Mouse (Mus musculus) splenic B cell, adult 2 months (primary cell): ENCODE measurements around the gene Olfr6.
"Not testable (repeated sequence)": the region's sequence is repeated elsewhere in the genome, so short reads cannot be mapped to it uniquely, and the experiment has no call there.

Experiments used
- DNase-seq: peaks from one replicate; pipeline ENCODE4 v3.0.0-alpha.2; 2011; ENCODE audit warnings: low read depth, low spot score
- H3K27me3 ChIP-seq: 2 replicates; pipeline ENCODE4 v1.6.1; 2012; ENCODE audit warnings: mild to moderate bottlenecking, low read length, moderate library complexity, mixed read lengths; ENCODE audit not compliant: control insufficient read depth, poor library complexity, insufficient read depth, severe bottlenecking
- H3K36me3 ChIP-seq: 2 replicates; pipeline ENCODE4 v1.6.1; 2012; ENCODE audit warnings: mild to moderate bottlenecking, low read length, moderate library complexity, mixed read lengths; ENCODE audit not compliant: control insufficient read depth, poor library complexity, insufficient read depth, severe bottlenecking

Olfr6 gene

DNA sequence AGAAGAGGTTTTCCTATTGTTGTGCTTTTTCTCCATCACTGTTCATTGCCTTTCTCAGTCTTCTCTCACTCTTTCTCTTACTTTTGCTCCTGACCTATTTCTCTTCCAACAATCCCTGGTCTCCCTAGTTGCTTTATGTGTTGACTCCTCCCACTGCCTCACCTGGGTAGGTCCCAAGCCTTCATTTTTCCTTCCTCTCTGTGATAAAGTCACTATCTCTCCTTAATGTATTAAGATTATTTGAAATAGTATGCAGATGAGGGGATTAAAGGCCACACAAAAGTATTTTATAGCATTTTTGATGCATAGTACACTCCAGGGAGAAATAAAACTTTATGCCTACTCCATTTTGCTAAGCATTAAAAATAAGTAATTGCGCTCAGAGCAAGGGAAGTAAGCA lies at the start of gene Olfr6:
Gene Olfr6 (minus strand): TSS at position 101 of the 400 bp plus-strand sequence.
- H3K36me3 ChIP-seq, result no peaks in the 10 kb centered on the region
- no peaks in the 10 kb centered on the region for H3K27me3 ChIP-seq
- no peak for DNase-seq

DNA sequence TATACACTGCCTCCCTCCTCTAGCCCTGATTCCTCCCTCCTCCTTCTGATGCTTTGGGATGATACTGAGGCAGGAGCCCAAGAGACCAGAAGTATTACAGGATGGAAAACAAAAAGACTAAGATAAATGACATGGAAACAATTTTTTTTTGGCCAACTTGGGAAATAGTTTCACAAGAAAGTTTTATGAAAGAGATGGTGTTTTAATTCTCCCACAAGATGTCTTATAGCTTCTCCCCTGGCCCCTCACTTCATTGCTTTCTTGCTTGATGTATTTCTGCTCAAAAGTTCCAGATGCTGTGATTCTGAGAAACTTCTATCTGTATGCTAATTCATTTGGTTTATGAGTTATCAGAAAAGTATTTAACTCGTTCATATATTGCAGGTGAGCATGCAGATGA lies 42.2 kb upstream of the Olfr6 start, which contains the start of gene Olfr2:
Gene Olfr2 (minus strand): TSS at position 101 of the 400 bp plus-strand sequence.
- H3K36me3 ChIP-seq, result no peaks in the 10 kb centered on the region
- no peaks in the 10 kb centered on the region for H3K27me3 ChIP-seq
- no peak for DNase-seq

DNA sequence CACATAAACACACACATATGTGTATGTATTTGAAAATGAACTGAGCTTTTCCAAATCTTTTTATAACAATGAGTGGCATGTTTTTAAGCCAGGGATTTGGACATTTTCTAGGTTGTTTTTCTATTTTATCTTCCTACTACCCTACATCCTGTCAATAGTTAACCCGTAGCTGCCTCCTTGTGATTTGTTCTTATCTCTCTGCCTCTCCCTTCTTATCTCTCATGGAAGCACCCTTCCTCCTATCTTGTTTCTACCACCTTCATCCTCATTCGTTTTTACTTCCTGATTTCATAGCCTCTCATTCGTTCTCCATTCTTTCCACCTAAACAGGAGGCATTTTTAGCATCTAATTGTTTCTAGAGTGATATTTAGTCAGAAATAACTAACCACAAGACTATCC lies 40.4 kb upstream of the Olfr6 start:
- no peaks in the 10 kb centered on the region for H3K27me3 ChIP-seq
- H3K36me3 ChIP-seq, result no peaks in the 10 kb centered on the region
- no peak for DNase-seq

DNA sequence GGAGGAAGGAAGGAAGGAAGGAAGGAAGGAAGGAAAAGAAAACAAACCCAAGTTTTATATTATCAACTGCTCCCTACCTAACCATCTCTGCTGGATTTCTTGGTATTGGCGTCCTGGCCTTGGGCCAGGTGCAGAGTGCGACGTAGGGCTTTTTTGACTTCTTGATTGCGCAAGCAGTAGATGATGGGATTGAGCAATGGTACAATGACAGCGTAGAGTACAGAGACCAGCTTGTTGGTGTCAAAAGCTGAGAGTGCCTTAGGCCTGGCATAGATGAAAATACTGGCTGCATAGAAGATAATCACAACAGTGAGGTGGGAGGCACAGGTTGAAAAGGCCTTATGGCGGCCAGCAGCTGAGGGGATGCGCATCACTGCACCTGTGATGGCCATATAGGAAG lies 37.1 kb upstream of the Olfr6 start:
- no peaks in the 10 kb centered on the region for H3K27me3 ChIP-seq
- H3K36me3 ChIP-seq, result no peaks in the 10 kb centered on the region
- DNase-seq, result no peak

DNA sequence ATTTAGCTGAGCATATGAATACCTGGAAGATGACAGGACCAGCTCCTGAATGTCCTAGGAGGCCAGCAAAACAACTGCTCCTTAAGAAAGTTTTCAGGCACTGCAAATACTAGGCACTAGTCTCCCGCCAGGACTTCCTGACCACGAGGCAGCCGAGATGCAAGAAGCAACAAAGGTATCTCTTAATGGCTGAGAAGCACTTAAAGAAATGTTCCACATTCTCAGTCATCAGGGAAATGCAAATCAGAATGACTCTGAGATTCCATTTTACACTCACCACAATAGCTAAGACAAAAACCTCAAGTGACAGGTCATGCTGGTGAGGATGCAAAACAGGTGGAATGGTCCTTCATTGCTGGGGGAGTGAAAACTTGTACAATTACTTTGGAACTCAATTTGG lies 21.5 kb upstream of the Olfr6 start:
- Histone ChIP-seq H3K36me3 (no peaks in the 10 kb centered on the region), H3K27me3 (no peaks in the 10 kb centered on the region)
- no peak for DNase-seq

DNA sequence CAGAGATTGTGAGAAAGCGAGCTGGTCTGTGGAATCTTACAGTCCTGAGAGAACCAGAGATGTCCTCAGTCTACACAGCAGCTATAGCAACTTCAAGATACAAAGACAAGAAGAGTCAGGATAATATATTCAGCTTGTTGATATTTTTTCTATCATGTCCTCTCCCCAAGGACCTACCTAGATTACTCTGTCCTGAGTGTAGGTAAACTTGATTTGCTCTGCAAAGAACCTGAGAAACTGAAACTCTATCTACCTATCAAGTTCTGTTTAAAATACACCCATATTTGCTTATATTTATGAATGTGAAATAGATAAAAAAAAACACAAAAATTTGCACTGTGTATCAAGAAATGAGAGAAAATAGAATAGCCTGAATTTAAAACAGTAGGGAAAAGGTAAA lies 11.6 kb upstream of the Olfr6 start, which contains the start of gene Olfr711:
Gene Olfr711 (minus strand): TSS at position 101 of the 400 bp plus-strand sequence.
- no peak for DNase-seq
- Histone ChIP-seq H3K36me3 (no peaks in the 10 kb centered on the region), H3K27me3 (no peaks in the 10 kb centered on the region)

DNA sequence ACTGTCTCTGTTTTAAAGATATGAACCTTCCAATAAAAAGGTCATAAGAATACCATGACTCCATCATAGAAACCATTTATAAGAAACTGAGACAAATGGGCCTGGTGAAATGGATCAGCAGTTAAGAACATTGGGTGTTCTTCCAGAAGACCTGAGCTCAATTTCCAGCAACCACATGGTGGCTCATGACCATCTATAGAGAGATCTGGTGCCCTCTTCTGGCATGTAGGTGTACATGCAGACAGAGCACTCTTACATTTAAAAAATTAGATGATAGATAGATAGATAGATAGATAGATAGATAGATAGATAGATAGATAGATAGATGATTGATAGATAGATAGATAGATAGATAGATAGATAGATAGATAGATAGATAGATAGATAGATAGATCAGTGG lies 3.8 kb upstream of the Olfr6 start:
- DNase-seq, result peak; percentile 54

DNA sequence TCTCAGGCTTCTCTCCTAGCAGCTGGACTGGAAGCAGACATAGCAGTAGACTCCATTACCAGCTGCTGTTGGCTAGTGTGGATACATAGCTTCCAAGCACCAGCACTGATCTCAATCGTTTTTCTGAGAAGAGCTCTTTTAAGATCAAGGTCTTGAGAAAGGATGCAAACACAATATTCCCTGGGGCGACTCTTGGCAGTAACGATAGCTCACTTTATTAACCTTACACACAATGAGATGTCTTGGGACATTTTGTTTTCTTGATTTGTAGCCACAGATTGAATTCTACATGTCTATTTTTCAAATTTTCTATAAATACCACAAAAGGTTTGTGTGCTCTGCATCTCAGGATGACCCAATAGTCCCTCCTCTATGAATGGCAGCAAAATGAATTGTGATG lies 15.5 kb downstream of the Olfr6 start, which contains the start of gene Olfr710:
Gene Olfr710 (minus strand): TSS at position 101 of the 400 bp plus-strand sequence.
- no peak for DNase-seq
- Histone ChIP-seq H3K36me3 (no peaks in the 10 kb centered on the region), H3K27me3 (no peaks in the 10 kb centered on the region)

More for the DNA sequence above, 3.8 kb upstream of the Olfr6 start:
- not testable (repeated sequence) for H3K27me3 ChIP-seq, H3K36me3 ChIP-seq

DNA sequence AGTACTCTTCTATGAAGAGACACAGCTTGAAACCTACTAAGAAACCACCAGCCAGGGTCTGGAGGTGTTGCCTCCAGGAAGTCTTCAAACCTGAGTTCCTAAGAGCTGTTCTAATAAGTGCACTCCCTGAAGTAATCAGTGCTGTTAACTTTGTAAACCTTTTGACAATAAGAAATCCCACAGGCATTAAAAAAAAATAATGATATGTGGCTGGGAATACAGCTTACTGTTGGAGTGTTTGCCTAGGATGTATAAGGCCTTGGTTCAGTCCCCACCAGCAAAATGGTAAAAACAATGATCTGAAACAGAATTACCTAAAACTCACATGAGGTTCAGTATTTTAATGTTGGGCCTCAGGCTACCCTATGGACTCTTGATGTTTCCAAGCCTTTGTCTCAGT lies 31.6 kb downstream of the Olfr6 start, which contains the start of gene Olfr709-ps1:
Gene Olfr709-ps1 (minus strand): TSS at position 101 of the 400 bp plus-strand sequence.
- no peaks in the 10 kb centered on the region for H3K27me3 ChIP-seq
- no peak for DNase-seq
- no peaks in the 10 kb centered on the region for H3K36me3 ChIP-seq

DNA sequence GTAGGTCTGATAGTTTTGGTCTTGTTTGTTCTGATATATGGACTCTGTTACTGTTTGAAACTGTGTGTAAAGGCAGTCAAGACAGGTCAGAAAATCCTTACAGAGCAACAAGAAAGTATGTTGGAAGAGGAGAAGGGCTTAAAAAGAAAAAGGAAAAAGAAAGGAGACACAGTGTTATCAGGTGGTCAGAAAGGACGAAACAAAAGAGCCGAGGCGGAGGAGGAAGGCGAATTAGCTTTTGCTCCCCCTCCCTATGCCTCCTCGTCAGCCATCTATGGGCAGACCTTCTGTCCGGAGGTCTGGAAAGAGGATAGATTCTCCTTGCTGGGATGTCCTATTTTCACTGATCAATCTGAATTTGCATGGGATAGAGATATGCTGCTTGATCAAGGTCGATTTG lies 42.8 kb downstream of the Olfr6 start:
- not testable (repeated sequence) for H3K27me3 ChIP-seq, DNase-seq, H3K36me3 ChIP-seq

DNA sequence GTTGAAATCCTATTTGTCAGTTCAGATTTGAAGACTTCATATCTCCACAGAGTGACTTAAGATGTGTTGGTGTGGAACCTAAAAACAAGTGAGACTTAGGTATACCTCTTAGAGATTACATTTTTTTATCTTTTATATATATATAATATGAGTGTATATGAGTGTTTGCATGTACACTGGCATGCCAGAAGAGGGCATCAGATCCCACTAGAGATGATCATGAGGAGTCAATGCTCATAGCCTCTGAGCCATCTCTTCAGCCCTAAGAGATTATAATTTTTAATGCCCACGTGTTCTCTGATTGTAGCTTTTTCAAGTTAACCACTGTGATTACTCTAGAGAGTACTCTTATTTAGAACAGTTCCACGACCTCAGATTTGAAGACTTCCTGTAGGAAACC lies 56.1 kb downstream of the Olfr6 start, which contains the start of gene Olfr1532-ps1:
Gene Olfr1532-ps1 (plus strand): TSS at position 326 of the 400 bp plus-strand sequence.
- H3K27me3 ChIP-seq, result no peaks in the 10 kb centered on the region
- no peak for DNase-seq
- H3K36me3 ChIP-seq, result no peaks in the 10 kb centered on the region
